Mouse (Mus musculus) spleen, adult 2 months (tissue): ENCODE results near the gene Snx25.

Experiments used
- CTCF ChIP-seq: fragments of 200-500 bp; IDR thresholded peaks from 2 replicates; pipeline ENCODE4 v1.5.1; 2011; ENCODE audit warnings: mild to moderate bottlenecking, inconsistent platforms; ENCODE audit not compliant: insufficient read depth, insufficient read length, insufficient replicate concordance; ENCODE audit errors: extremely low read depth
- POLR2A ChIP-seq: fragments of 200-500 bp; IDR thresholded peaks from 2 replicates; pipeline ENCODE4 v1.6.1; 2011; ENCODE audit warnings: low read depth, low read length, inconsistent platforms

DNA sequence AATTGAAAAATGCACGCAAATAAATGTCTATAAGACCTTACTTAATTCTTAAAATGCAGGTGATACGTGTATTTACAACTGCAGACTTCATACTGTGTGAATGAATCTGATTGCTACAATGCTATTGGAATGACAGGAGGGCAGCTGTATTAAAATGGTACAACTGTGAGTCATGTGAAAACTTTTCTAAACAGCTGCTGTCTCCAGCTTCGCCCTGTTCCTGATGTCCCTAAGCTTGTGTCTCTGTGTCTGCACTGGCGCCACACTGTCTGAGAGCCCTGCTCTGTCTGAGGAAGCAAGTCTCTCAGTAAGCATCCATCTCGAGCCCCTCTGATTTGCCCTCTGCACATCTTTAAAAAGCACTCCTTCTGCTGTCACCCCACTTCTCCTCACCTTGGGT is 68.8 kb downstream of the Snx25 start:
- no peak for TF ChIP-seq CTCF
- no peak for TF ChIP-seq POLR2A
